Mouse (Mus musculus) liver, embryonic 14.5 days (tissue): ENCODE measurements around the gene Pde8b. TPM values are rescaled to one million over a fixed set of nuclear protein-coding genes. Genes with fewer than 3 reads are reported as not detected.

Experiments
- ATAC-seq: fragments of 200-750 bp; cut with Nextera tagmentation; 2 replicates; pipeline ENCODE4 v1.8.0; 2017; ENCODE audit warnings: moderate number of reproducible peaks, mild to moderate bottlenecking, moderate library complexity; ENCODE audit not compliant: insufficient read depth
- DNase-seq, 3 experiments: peaks; one replicate each; pipeline ENCODE4 v3.0.0-alpha.2; 2012 to 2013; ENCODE audit warnings: low read depth in 3 of 3, low spot score in 3 of 3
- H3K27ac ChIP-seq: fragments of 300-500 bp; sonication (generic); 2 replicates; pipeline ENCODE4 v1.5.1; 2014; ENCODE audit warnings: moderate library complexity, mild to moderate bottlenecking, control low read depth, inconsistent platforms
- H3K27me3 ChIP-seq: fragments of 300-500 bp; sonication (generic); 2 replicates; pipeline ENCODE4 v1.6.1; 2014; ENCODE audit warnings: mild to moderate bottlenecking, low read length, moderate library complexity; ENCODE audit not compliant: control insufficient read depth, insufficient read depth
- H3K36me3 ChIP-seq: fragments of 300-500 bp; sonication (generic); replicated peaks from 2 replicates; pipeline ENCODE4 v1.6.1; 2014; ENCODE audit warnings: low read depth; ENCODE audit not compliant: control insufficient read depth, insufficient read depth
- H3K4me1 ChIP-seq, 2 experiments: fragments of 200-500 bp in 1 of 2; fragments of 300-500 bp in 1 of 2; sonication (generic) in 1 of 2; replicated peaks; 2 replicates each; pipeline ENCODE4 v1.6.1; 2012 to 2014; ENCODE audit warnings: antibody characterized with exemption in 1 of 2, inconsistent platforms in 1 of 2, low read length in 1 of 2; ENCODE audit not compliant: control insufficient read depth in 2 of 2, insufficient read depth in 2 of 2
- H3K4me2 ChIP-seq: fragments of 300-500 bp; sonication (generic); 2 replicates; pipeline ENCODE4 v1.6.1; 2014; ENCODE audit warnings: low read depth, mild to moderate bottlenecking, control low read depth, moderate library complexity
- H3K4me3 ChIP-seq, 2 experiments: fragments of 200-500 bp in 1 of 2; fragments of 300-500 bp in 1 of 2; sonication (generic) in 1 of 2; 2 replicates each; pipeline ENCODE4 v1.5.1; 2012 to 2014; ENCODE audit warnings: low read depth in 2 of 2, low read length in 2 of 2, mild to moderate bottlenecking in 2 of 2, control low read depth in 1 of 2, inconsistent platforms in 1 of 2, moderate library complexity in 1 of 2; ENCODE audit not compliant: insufficient read depth in 1 of 2
- H3K9ac ChIP-seq: fragments of 300-500 bp; sonication (generic); replicated peaks from 2 replicates; pipeline ENCODE4 v1.6.1; 2014; ENCODE audit warnings: mild to moderate bottlenecking, control low read depth, moderate library complexity
- H3K9me3 ChIP-seq: fragments of 300-500 bp; sonication (generic); 2 replicates; pipeline ENCODE4 v1.6.1; 2016; ENCODE audit warnings: low read length, mixed read lengths; ENCODE audit not compliant: control insufficient read depth
- CTCF ChIP-seq: IDR thresholded peaks from 2 replicates; pipeline ENCODE4 v1.5.1; 2016; ENCODE audit warnings: antibody characterized with exemption, low read depth, control low read depth
- EP300 ChIP-seq: IDR thresholded peaks from 2 replicates; pipeline ENCODE4 v1.6.1; 2016; ENCODE audit warnings: antibody characterized with exemption, low read depth
- WGBS: fragments of 180-500 bp; shearing (Covaris S2); extraction: QIAGEN DNeasy Blood & Tissue Kit; methylation state at CpG from one replicate; pipeline ENCODE4 v1.1.7; 2014; ENCODE audit not compliant: insufficient replicate concordance; 5-methylcytosine and 5-hydroxymethylcytosine counted together
- polyA plus RNA-seq, 2 experiments: library from polyadenylated mRNA; depleted of rRNA in 1 of 2; stranded (reverse) in 1 of 2; unstranded in 1 of 2; fragments of >200 nt; fragmentation: Nextera tagmentation in 1 of 2; extraction: Ambion mirVana in 1 of 2; gene quantifications; 2 replicates each; pipeline versions ENCODE4 v1.2.1 to v1.2.3; 2012 to 2014

Gene Pde8b
- polyA plus RNA-seq, 2 experiments, result 0.37 to 0.40 TPM

GRCm38 (mm10) chr13:95131848-95132247 is 118.3 kb downstream of the Pde8b start:
- no peaks in the 10 kb centered on the region for H3K36me3 ChIP-seq
- no peak for DNase-seq
- WGBS, result 51% methylated on average over 4 of the region's 4 CpGs
- H3K4me2 ChIP-seq, result no peak overlapping the region
- 0 out of 4 replicates have a peak, but pooled peaks cover 0 to 2% of the 10 kb centered on the region in 2 experiments for H3K4me1 ChIP-seq
- no peak overlapping the region for H3K9ac ChIP-seq
- TF ChIP-seq EP300, result no peak
- no peak for TF ChIP-seq CTCF
- H3K27ac ChIP-seq, result no peak overlapping the region
- H3K27me3 ChIP-seq, result no peaks in the 10 kb centered on the region
- no peak overlapping the region for H3K4me3 ChIP-seq
- ATAC-seq, result no peak
- no peaks in the 10 kb centered on the region for H3K9me3 ChIP-seq

GRCm38 (mm10) chr13:95131041-95131440 is 119.1 kb downstream of the Pde8b start:
- ATAC-seq (no peak), DNase-seq (no peak)
- TF ChIP-seq CTCF (no peak), EP300 (no peak)
- no peaks in the 10 kb centered on the region for H3K9me3 ChIP-seq
- 48% methylated on average over 1 of the region's 1 CpGs for WGBS
- H3K9ac ChIP-seq, result no peak overlapping the region
- H3K4me1 ChIP-seq, result 0 out of 4 replicates have a peak, but pooled peaks cover 0 to 2% of the 10 kb centered on the region in 2 experiments
- no peak overlapping the region for H3K4me3 ChIP-seq
- no peak overlapping the region for H3K27ac ChIP-seq
- no peaks in the 10 kb centered on the region for H3K27me3 ChIP-seq
- no peaks in the 10 kb centered on the region for H3K36me3 ChIP-seq
- no peak overlapping the region for H3K4me2 ChIP-seq

DNA sequence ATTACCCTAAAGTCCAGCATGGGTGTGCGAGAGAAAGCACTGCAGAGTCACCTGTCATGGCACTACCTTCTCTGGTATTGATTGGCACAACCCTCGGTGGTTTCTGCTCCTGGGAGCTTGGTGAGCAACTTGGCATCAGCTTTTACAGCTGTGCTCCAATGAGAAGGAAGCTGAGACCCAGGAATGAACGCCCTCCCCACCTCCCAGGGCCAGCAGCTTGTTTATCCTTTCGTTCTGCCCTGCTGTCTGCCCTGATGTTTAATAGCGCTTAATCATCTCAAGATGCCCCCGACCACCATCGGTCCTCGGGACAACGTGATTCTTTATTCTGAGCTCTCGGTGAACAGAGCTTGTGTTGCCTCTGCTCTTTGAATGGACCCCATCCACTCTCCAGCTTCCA is 122.8 kb downstream of the Pde8b start:
- WGBS, result 69% methylated on average over 10 of the region's 10 CpGs
- no peak for ATAC-seq
- Histone ChIP-seq H3K27ac (no peak overlapping the region), H3K4me2 (no peak overlapping the region), H3K36me3 (no peaks in the 10 kb centered on the region), H3K9me3 (no peaks in the 10 kb centered on the region), H3K9ac (no peak overlapping the region), H3K4me3 (no peak overlapping the region), H3K27me3 (no peaks in the 10 kb centered on the region), H3K4me1 (0 out of 4 replicates have a peak, but pooled peaks cover 0 to 2% of the 10 kb centered on the region in 2 experiments)
- DNase-seq, result no peak
- TF ChIP-seq EP300 (no peak), CTCF (no peak)

DNA sequence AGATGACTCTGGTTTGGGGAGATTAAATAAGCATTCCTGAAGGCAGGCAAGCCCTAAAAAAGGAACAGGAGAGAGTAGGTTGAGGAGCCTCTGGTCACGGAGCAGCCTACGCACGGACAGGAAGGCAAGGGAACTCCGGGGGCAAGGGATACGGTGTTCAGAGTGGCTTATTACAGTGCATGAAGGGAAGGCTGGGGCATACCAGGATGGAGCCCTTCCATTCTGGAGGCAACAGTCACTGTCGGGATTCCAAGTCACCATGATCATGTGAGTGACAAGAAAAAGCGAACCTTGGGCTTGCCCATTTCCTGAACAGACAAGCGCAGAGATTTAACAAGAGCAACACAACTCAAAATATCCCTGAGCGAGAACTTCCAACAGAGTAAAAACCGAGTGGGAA is 123.3 kb downstream of the Pde8b start:
- no peak for DNase-seq
- Histone ChIP-seq H3K27ac (no peak overlapping the region), H3K9ac (no peak overlapping the region), H3K9me3 (no peaks in the 10 kb centered on the region), H3K36me3 (no peaks in the 10 kb centered on the region), H3K27me3 (no peaks in the 10 kb centered on the region), H3K4me3 (no peak overlapping the region), H3K4me2 (no peak overlapping the region), H3K4me1 (0 out of 4 replicates have a peak, but pooled peaks cover 0 to 2% of the 10 kb centered on the region in 2 experiments)
- WGBS, result 73% methylated on average over 10 of the region's 10 CpGs
- no peak for ATAC-seq
- no peak for TF ChIP-seq CTCF
- TF ChIP-seq EP300, result no peak

- ATAC-seq (no peak), DNase-seq (no peak)
- H3K9me3 ChIP-seq, result no peaks in the 10 kb centered on the region
- no peak overlapping the region for H3K4me3 ChIP-seq
- 64% methylated on average over 4 of the region's 4 CpGs for WGBS
- no peaks in the 10 kb centered on the region for H3K4me1 ChIP-seq
- H3K27ac ChIP-seq, result no peak overlapping the region
- no peak overlapping the region for H3K4me2 ChIP-seq
- H3K27me3 ChIP-seq, result no peaks in the 10 kb centered on the region
- H3K9ac ChIP-seq, result no peak overlapping the region
- TF ChIP-seq EP300 (no peak), CTCF (no peak)
- H3K36me3 ChIP-seq, result no peaks in the 10 kb centered on the region
Measured at GRCm38 (mm10) chr13:95125546-95126215, 124.5 kb downstream of the Pde8b start.
